Mouse (Mus musculus) forebrain, embryonic 14.5 days (tissue): ENCODE results near the gene Grasp. TPM values are rescaled to one million over a fixed set of nuclear protein-coding genes. Genes with fewer than 3 reads are reported as not detected.
A peak's percentile ranks its signal among the peaks of the same experiment; 100 is the strongest.

Experiments
- ATAC-seq: fragments of 200-750 bp; cut with Nextera tagmentation; 2 replicates; pipeline ENCODE4 v1.8.0; 2017; ENCODE audit warnings: mild to moderate bottlenecking, moderate library complexity
- DNase-seq: peaks from one replicate; pipeline ENCODE4 v3.0.0-alpha.2; 2015; ENCODE audit warnings: low spot score
- H3K27ac ChIP-seq: fragments of 300-500 bp; sonication (generic); 2 replicates; pipeline ENCODE4 v1.5.1; 2014; ENCODE audit warnings: low read depth, mild to moderate bottlenecking, control low read depth, low read length, moderate library complexity
- H3K27me3 ChIP-seq: fragments of 300-500 bp; sonication (generic); replicated peaks from 2 replicates; pipeline ENCODE4 v1.6.1; 2014; ENCODE audit warnings: low read length, control low read depth, mixed read lengths; ENCODE audit not compliant: control insufficient read depth, insufficient read depth
- H3K36me3 ChIP-seq: fragments of 300-500 bp; sonication (generic); 2 replicates; pipeline ENCODE4 v1.6.1; 2014; ENCODE audit warnings: low read length, control low read depth; ENCODE audit not compliant: control insufficient read depth, insufficient read depth
- H3K4me1 ChIP-seq: fragments of 300-500 bp; sonication (generic); 2 replicates; pipeline ENCODE4 v1.6.1; 2014; ENCODE audit warnings: antibody characterized with exemption, low read length, control low read depth; ENCODE audit not compliant: control insufficient read depth, insufficient read depth
- H3K4me2 ChIP-seq: fragments of 300-500 bp; sonication (generic); 2 replicates; pipeline ENCODE4 v1.6.1; 2014; ENCODE audit warnings: mild to moderate bottlenecking, control low read depth, low read length
- H3K4me3 ChIP-seq: fragments of 300-500 bp; sonication (generic); 2 replicates; pipeline ENCODE4 v1.5.1; 2014; ENCODE audit warnings: low read depth, low read length, control low read depth
- H3K9ac ChIP-seq: fragments of 300-500 bp; sonication (generic); 2 replicates; pipeline ENCODE4 v1.6.1; 2014; ENCODE audit warnings: mild to moderate bottlenecking, low read length, control low read depth, moderate library complexity
- H3K9me3 ChIP-seq: fragments of 300-500 bp; sonication (generic); replicated peaks from 2 replicates; pipeline ENCODE4 v1.6.1; 2016; ENCODE audit warnings: low read length, control low read depth, mixed read lengths; ENCODE audit not compliant: control insufficient read depth
- WGBS: fragments of 180-500 bp; shearing (Covaris S2); extraction: QIAGEN DNeasy Blood & Tissue Kit; methylation state at CpG from one replicate; pipeline ENCODE4 v1.1.7; 2014; 5-methylcytosine and 5-hydroxymethylcytosine counted together
- polyA plus RNA-seq: library from polyadenylated mRNA; unstranded; fragments of >200 nt; fragmentation: Nextera tagmentation; extraction: Ambion mirVana; gene quantifications from 2 replicates; pipeline ENCODE4 v1.2.1, GENCODE M21; 2014

Grasp gene
- polyA plus RNA-seq, 1 experiment from 2014 or later, result 0.93 TPM

DNA sequence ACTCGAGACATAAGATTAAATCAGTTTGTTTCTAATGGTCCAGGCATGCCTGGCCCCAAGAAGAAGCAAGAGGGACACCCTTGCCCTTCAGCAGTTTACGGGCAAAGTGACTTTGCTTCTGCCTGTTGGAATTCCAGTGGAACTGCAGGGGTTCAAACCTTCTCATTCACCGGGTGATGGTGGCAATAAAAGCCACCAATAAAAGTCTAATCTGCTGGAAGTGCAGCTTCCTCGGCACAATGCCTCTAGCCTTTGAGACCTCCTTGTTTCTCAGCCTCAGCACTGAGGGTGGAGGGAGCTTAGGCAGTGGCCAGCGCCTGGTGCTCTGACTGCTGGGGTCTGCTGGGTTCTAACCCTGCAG lies 42.9 kb upstream of the Grasp start:
- Histone ChIP-seq H3K4me1 (peaks cover 37% of the 10 kb centered on the region), H3K9ac (no peak overlapping the region), H3K27me3 (no peaks in the 10 kb centered on the region), H3K4me3 (no peak overlapping the region), H3K27ac (no peak overlapping the region), H3K9me3 (no peaks in the 10 kb centered on the region), H3K4me2 (no peak overlapping the region), H3K36me3 (peaks cover 4% of the 10 kb centered on the region; the same call in 1 of the 2 replicates)
- WGBS, result 19% methylated on average over 5 of the region's 5 CpGs
- ATAC-seq, result no peak
- DNase-seq, result no peak

DNA sequence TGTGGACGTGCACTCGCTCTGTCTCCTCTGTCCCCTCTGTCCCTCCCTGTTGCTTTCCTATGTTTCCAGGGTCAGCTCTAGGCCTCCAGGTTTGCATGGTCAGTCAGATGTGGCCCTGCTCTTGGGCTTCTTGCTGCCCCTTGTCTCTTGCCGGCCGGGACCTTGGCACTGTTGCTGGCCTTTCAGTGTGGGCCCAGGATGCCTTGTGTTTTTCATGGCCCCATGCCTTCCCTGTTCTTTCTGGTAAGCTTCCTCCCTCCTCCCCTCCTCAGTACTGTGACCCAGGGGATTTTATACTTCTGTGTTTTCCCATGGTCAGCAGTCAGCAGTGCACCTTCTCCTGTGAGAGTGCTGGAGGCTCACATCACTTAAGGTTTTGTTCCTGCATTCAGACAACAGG lies 42.5 kb upstream of the Grasp start:
- Histone ChIP-seq H3K36me3 (peaks cover 4% of the 10 kb centered on the region; the same call in 1 of the 2 replicates), H3K9me3 (no peaks in the 10 kb centered on the region), H3K4me2 (no peak overlapping the region), H3K4me3 (no peak overlapping the region), H3K27ac (no peak overlapping the region), H3K27me3 (no peaks in the 10 kb centered on the region), H3K4me1 (peaks cover 34% of the 10 kb centered on the region), H3K9ac (no peak overlapping the region)
- no peak for ATAC-seq
- 20% methylated on average over 4 of the region's 4 CpGs for WGBS
- no peak for DNase-seq

DNA sequence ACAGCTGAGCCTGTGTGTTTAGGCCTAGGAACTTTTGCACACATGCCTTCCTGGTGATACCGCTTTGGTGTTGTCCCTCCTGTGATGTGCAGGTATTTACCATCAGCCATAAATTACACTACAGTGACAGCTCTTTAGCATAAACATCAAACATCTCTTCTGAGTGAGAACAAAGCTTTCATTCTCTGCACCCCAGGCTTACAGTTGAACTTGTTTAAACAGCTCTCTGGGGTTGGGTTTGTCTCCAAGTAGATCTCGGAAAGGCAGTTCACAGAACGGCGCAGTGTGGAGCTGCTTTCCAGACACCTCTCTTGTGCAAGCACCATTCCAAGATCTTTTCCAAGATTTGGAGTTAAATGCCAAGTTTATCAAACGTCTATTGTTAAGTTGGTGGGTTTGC lies 41.3 kb upstream of the Grasp start:
- H3K27me3 ChIP-seq, result no peaks in the 10 kb centered on the region
- no peak overlapping the region for H3K4me3 ChIP-seq
- H3K9me3 ChIP-seq, result no peaks in the 10 kb centered on the region
- DNase-seq (no peak), ATAC-seq (no peak)
- H3K4me1 ChIP-seq, result peaks cover 29% of the 10 kb centered on the region
- no peak overlapping the region for H3K27ac ChIP-seq
- peaks cover 7% of the 10 kb centered on the region for H3K36me3 ChIP-seq
- H3K9ac ChIP-seq, result no peak overlapping the region
- 38% methylated on average over 5 of the region's 5 CpGs for WGBS
- H3K4me2 ChIP-seq, result no peak overlapping the region

DNA sequence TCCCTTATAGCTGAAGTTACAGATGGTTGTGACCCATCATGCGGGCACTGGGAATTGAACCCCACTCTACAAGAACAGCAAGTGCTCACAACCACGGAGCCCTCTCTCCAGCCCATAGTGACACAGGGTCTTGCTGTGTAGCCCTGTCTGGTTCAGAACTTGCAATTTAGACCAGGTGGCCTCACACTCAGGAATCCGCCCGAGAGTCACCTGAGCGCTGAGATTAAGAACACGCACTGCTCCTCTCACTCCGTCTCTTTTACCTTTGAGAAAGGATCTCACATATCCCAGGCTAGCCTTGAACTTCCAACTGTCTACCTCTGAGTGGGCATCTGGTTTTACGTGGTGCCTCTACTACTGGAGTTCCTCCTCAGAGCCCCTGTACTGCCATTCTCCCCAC lies 39.7 kb upstream of the Grasp start:
- no peak for DNase-seq
- H3K4me1 ChIP-seq, result peaks cover 15% of the 10 kb centered on the region

DNA sequence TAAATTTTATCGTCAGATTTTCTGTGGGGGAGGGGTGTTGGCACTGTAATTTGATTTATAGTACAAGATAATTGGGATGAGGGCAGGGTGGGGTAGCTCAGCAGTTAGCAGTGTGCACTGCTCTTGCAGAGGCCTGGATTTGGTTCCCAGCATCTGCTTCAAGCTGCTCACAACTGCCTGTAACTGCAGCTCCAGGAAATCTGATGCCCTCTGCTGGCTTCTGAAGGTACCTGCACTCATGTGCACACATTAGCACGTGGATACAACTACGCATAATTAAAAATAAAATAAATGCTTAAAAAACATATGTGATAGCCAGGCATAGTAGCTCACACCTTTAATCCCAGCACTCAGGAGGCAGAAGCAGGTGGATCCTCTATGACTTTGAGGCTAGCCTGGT lies 38.4 kb upstream of the Grasp start:
- no peak for DNase-seq
- Histone ChIP-seq H3K9ac (no peak overlapping the region), H3K4me3 (no peak overlapping the region), H3K4me1 (peaks cover 14% of the 10 kb centered on the region; the same call in 1 of the 2 replicates), H3K36me3 (peaks cover 7% of the 10 kb centered on the region), H3K4me2 (no peak overlapping the region), H3K9me3 (no peaks in the 10 kb centered on the region), H3K27ac (no peak overlapping the region), H3K27me3 (no peaks in the 10 kb centered on the region)
- WGBS, result 93% methylated on average over 3 of the region's 3 CpGs
- no peak for ATAC-seq

More for the DNA sequence above, 39.7 kb upstream of the Grasp start:
- Histone ChIP-seq H3K9me3 (no peaks in the 10 kb centered on the region), H3K4me3 (no peak overlapping the region), H3K27ac (no peak overlapping the region), H3K27me3 (no peaks in the 10 kb centered on the region), H3K4me2 (no peak overlapping the region), H3K9ac (no peak overlapping the region), H3K36me3 (peaks cover 7% of the 10 kb centered on the region)
- no peak for ATAC-seq
- 97% methylated on average over 8 of the region's 8 CpGs for WGBS

DNA sequence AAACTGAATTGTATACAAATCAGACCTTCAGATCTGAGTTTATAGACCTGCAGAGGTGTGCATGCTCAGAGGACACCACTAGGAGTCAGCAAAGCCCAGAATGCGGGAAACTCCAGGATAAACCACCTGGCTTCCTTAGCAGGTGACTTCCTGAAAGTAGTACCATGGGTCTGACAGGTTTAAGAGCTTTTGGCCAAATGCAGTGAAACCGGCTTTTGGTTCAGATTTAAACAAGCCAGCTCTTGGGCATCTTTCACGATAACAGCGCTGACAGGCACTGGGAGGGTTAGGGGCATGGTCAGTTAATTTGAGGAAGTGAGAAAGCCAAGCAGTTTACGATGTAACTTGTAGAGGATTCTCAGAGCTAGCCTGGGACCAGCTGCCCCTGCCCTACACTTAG lies 36.1 kb upstream of the Grasp start:
- H3K27me3 ChIP-seq, result no peaks in the 10 kb centered on the region
- no peak overlapping the region for H3K9ac ChIP-seq
- no peak overlapping the region for H3K4me2 ChIP-seq
- H3K4me1 ChIP-seq, result peaks cover 15% of the 10 kb centered on the region
- no peaks in the 10 kb centered on the region for H3K9me3 ChIP-seq
- 87% methylated on average over 5 of the region's 5 CpGs for WGBS
- DNase-seq (no peak), ATAC-seq (no peak)
- no peak overlapping the region for H3K27ac ChIP-seq
- H3K4me3 ChIP-seq, result no peak overlapping the region
- H3K36me3 ChIP-seq, result peaks cover 7% of the 10 kb centered on the region

DNA sequence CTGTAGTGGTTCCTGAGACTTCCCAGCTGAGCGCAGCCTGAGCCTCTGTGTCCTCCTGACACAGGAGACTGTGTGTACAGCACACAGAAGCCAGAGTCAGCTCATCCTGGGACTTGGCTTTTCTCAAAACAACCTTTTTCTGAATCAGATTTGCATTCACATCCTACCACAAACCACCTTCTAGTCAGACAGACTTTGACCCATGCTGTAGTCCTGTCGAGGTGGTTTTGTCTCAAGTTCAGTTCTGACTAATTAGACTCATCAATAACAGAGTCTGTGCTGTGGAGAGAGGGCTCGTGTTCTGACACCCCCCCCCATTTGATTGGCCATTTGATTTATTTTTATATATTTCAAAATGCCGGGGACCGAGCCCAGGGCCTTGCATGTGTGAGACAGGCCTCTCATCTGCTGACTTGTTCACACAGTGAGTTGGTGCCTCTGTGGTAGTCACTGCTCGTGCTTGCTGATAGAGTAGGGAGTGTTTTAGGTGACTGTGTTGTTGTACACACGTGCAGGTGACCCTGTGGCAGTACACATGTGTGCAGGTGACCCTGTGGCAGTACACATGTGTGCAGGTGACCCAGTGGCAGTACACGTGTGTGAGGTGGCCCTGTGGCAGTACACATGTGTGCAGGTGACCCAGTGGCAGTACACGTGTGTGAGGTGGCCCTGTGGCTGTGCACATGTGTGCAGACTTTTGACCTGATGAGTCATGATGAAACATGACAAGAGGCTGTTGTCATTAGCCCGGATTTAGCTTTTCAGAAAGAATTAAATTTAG lies 33.8 kb upstream of the Grasp start:
- no peak overlapping the region for H3K9ac ChIP-seq
- peaks cover 22% of the 10 kb centered on the region for H3K36me3 ChIP-seq
- peaks cover 15% of the 10 kb centered on the region for H3K4me1 ChIP-seq
- DNase-seq (no peak), ATAC-seq (no peak)
- WGBS, result 77% methylated on average over 10 of the region's 10 CpGs
- no peak overlapping the region for H3K4me3 ChIP-seq
- no peaks in the 10 kb centered on the region for H3K9me3 ChIP-seq
- H3K27ac ChIP-seq, result no peak overlapping the region
- H3K27me3 ChIP-seq, result no peaks in the 10 kb centered on the region
- no peak overlapping the region for H3K4me2 ChIP-seq

DNA sequence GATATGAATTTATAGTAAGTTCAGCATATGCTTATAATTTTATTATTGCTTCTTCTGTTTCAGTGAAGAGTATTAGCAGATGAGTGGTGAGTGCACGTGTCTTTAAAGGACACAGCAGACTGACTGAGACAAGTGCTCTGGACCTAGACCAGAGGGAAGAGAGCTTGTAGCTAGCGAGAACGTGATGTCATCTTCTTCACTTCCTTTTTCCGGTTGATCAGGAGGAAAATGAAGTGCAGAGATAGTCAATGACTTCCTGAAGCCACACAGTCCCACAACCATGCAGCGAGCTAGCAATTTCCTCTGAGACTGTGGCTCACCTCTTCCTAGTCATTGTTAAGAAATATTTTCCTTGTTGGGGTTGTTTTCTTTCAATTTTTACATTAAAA lies 33.2 kb upstream of the Grasp start:
- peaks cover 24% of the 10 kb centered on the region for H3K36me3 ChIP-seq
- no peak overlapping the region for H3K27ac ChIP-seq
- no peaks in the 10 kb centered on the region for H3K9me3 ChIP-seq
- ATAC-seq (no peak), DNase-seq (no peak)
- 68% methylated on average over 5 of the region's 5 CpGs for WGBS
- peaks cover 15% of the 10 kb centered on the region for H3K4me1 ChIP-seq
- no peak overlapping the region for H3K4me3 ChIP-seq
- H3K4me2 ChIP-seq, result no peak overlapping the region
- H3K27me3 ChIP-seq, result no peaks in the 10 kb centered on the region
- no peak overlapping the region for H3K9ac ChIP-seq

DNA sequence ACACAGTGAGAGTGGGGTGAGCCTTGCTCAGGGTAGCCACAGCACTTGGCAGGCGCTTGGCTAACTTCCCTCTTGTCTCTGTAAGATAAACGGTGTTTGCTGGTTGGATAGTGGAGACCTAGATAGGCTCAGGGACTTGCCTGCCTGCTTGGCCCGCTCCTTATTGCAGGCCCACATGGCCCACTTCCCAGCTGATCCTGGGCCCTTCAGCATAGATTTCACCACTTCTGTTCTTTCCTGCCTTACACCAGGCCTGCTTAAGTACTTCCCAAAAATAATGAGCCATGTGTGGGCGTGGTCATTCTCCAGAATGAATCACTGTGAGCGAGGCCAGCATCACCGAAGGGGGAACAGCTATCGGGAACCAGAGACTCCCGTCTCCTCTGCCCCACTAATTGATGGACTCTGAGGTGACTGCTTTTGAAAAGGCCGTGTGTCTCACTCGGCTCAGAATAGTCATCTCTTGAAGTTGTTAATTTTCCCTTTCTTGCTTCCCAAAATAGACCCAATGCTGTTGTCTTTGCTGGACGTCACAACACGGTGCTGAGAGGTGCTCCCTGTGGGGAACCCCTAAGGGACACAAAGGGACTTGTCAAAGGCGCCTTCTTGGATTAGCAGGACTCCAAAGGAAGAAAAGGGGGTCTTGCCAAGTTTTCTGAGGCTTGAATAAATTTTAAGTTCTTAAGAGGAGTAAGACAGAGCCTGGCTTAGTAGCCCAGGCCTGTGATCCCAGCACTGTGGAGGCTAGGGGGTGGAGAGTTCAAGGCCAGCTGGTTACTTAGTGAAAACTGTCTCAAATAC lies 32.3 kb upstream of the Grasp start:
- no peaks in the 10 kb centered on the region for H3K9me3 ChIP-seq
- H3K9ac ChIP-seq, result no peak overlapping the region
- H3K27ac ChIP-seq, result peak overlapping the region; percentile 44; the same call in 1 of the 2 replicates
- 8% methylated on average over 13 of the region's 13 CpGs for WGBS
- H3K36me3 ChIP-seq, result peaks cover 33% of the 10 kb centered on the region
- DNase-seq, result peak; percentile 92
- peaks cover 15% of the 10 kb centered on the region for H3K4me1 ChIP-seq
- no peaks in the 10 kb centered on the region for H3K27me3 ChIP-seq
- H3K4me2 ChIP-seq, result 0 out of 2 replicates have a peak overlapping the region, but pooled peaks have one; percentile 15
- H3K4me3 ChIP-seq, result no peak overlapping the region
- peak; percentile 89 for ATAC-seq
